Comparison of ENCODE assay signal across 9 mouse cellular contexts in the genomic region with DNA sequence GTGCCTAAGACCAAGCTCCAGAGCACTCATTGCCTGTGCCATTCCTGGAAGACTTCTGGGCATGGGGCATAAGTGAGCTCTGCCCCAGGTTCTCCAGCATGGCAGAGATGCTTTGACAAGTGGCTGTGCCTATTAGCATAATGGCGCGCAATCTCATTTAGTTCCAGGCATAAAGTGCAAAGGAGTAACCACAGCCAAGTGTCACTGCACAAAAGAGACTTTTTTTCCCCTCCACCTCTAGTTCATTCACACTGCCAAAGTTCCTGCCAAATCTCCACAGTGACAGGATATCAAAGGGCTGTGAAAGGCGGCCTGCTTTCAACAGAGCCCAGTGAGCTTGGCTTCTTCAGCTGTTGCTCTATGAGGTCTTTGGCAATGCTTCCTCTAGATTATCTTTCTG.
DNase-seq lines count a peak whose midpoint lies in the region; ATAC-seq lines count a peak whose summit lies in the region.
"Had no signal": no experiment of that assay in that cellular context is flagged by ENCODE, and none has a peak within 500 bp of the region (broad histone marks: within the 10 kb centered on the region; RNA-seq: fewer than 3 reads in every experiment).

No protein-coding gene starts in this region.

- H3K4me3 ChIP-seq in forebrain, embryonic 11.5 days (ENCODE audit: low read depth, low read length), result no peak overlapping the region
- no peak overlapping the region for H3K4me3 ChIP-seq in forebrain, embryonic 10.5 days
- H3K4me3 ChIP-seq: limb, embryonic 13.5 days had no signal

- no peak overlapping the region for H3K27ac ChIP-seq in forebrain, embryonic 11.5 days (ENCODE audit: low read depth, low read length)
- no peak overlapping the region for H3K27ac ChIP-seq in forebrain, embryonic 10.5 days
- H3K27ac ChIP-seq: limb, embryonic 13.5 days had no signal

- no peaks in the 10 kb centered on the region for H3K36me3 ChIP-seq in forebrain, embryonic 11.5 days (ENCODE audit: control insufficient read depth, insufficient read depth, low read length)
- H3K36me3 ChIP-seq in forebrain, embryonic 10.5 days (replicated peaks), result no peaks in the 10 kb centered on the region
- H3K36me3 ChIP-seq: limb, embryonic 13.5 days had no signal

- DNase-seq in forebrain, embryonic 11.5 days (ENCODE audit: low spot score), result no peak
- DNase-seq in forebrain, embryonic 10.5 days (ENCODE audit: extremely low spot score, low spot score), result no peak
- DNase-seq in Muller cell, postnatal 12 days (ENCODE audit: inconsistent ontology term), result peak; percentile 85
- DNase-seq in embryo, embryonic 10.5 days (ENCODE audit: low spot score), result peak; percentile 42
- peak; percentile 25 to 47 for DNase-seq in layer of hippocampus, postnatal 10 days (ENCODE audit: low spot score in 2 of 2)
- no peak for DNase-seq in urinary bladder, postnatal 10 days (ENCODE audit: low spot score)
- no peak for DNase-seq in ovary, adult 18-20 months (ENCODE audit: low spot score)
- DNase-seq in MN1 (ENCODE audit: low spot score), result no peak

- H3K9ac ChIP-seq in forebrain, embryonic 11.5 days (ENCODE audit: low read length), result no peak overlapping the region
- H3K9ac ChIP-seq: limb, embryonic 13.5 days had no signal

- no peak overlapping the region for H3K4me2 ChIP-seq in forebrain, embryonic 11.5 days (ENCODE audit: low read depth, low read length, severe bottlenecking)
- H3K4me2 ChIP-seq: limb, embryonic 13.5 days had no signal

- peak; percentile 42; the same call in 1 of the 2 replicates for ATAC-seq in forebrain, embryonic 11.5 days (replicated peaks; ENCODE audit: low FRiP score)

- no peaks in the 10 kb centered on the region for H3K27me3 ChIP-seq in forebrain, embryonic 11.5 days (ENCODE audit: control insufficient read depth, insufficient read depth, low read length)
- no peaks in the 10 kb centered on the region for H3K27me3 ChIP-seq in forebrain, embryonic 10.5 days (ENCODE audit: poor library complexity, severe bottlenecking)
- H3K27me3 ChIP-seq: limb, embryonic 13.5 days had no signal

- WGBS in forebrain, embryonic 11.5 days, result 38% methylated on average over 3 of the region's 3 CpGs
- WGBS in forebrain, embryonic 10.5 days, result 59% methylated on average over 3 of the region's 3 CpGs

- no peaks in the 10 kb centered on the region for H3K9me3 ChIP-seq in forebrain, embryonic 11.5 days (ENCODE audit: control insufficient read depth, low read length)
- H3K9me3 ChIP-seq in forebrain, embryonic 10.5 days, result no peaks in the 10 kb centered on the region
- H3K9me3 ChIP-seq: limb, embryonic 13.5 days had no signal

- H3K4me1 ChIP-seq in forebrain, embryonic 11.5 days (replicated peaks; ENCODE audit: control insufficient read depth, insufficient read depth, low read length), result no peaks in the 10 kb centered on the region
- peaks cover 8% of the 10 kb centered on the region for H3K4me1 ChIP-seq in forebrain, embryonic 10.5 days
- H3K4me1 ChIP-seq: limb, embryonic 13.5 days had no signal

Comparison
In these comparisons a context has a peak if more than half of its experiments do, and no peak if none do; other contexts are left out.
1. DNase-seq: peak in Muller cell, postnatal 12 days (single experiment), embryo, embryonic 10.5 days (single experiment) and layer of hippocampus, postnatal 10 days (2 of 2); none in forebrain, embryonic 11.5 days (single experiment), forebrain, embryonic 10.5 days (single experiment), urinary bladder, postnatal 10 days (single experiment), ovary, adult 18-20 months (single experiment) and MN1 (single experiment).